8 mouse cellular contexts compared by ENCODE assay signal in genomic region chr16:35056306-35056705, GRCm38 (mm10). TPM values are rescaled to one million over a fixed set of nuclear protein-coding genes. Genes with fewer than 3 reads are reported as not detected.
DNase-seq lines count a peak whose midpoint lies in the region; ATAC-seq and TF ChIP-seq lines count a peak whose summit lies in the region.
"Had no signal": no experiment of that assay in that cellular context is flagged by ENCODE, and none has a peak within 500 bp of the region (broad histone marks: within the 10 kb centered on the region; RNA-seq: fewer than 3 reads in every experiment).

No protein-coding gene starts in this region.

- H3K4me3 ChIP-seq in layer of hippocampus, adult 2 months = no peak overlapping the region
- H3K4me3 ChIP-seq: erythroblast, embryonic 14.5 days had no signal

- DNase-seq in layer of hippocampus, adult 2 months (ENCODE audit: low spot score in 2 of 2) = peak; percentile 54 to 55
- no peak for DNase-seq in layer of hippocampus, adult 8-10 months (ENCODE audit: low spot score in 2 of 2)
- peak; percentile 56 for DNase-seq in Muller cell, postnatal 12 days (ENCODE audit: inconsistent ontology term)
- peak; percentile 62 for DNase-seq in cerebellum, adult 9-10 months
- peak; percentile 47 for DNase-seq in induced T-regulatory cell, adult 2 months (ENCODE audit: low read depth)
- DNase-seq in T-cell, adult 2 months (ENCODE audit: low spot score) = no peak

- no peak overlapping the region for H3K27ac ChIP-seq in layer of hippocampus, adult 2 months

- peak; percentile 41 for ATAC-seq in megakaryocyte, adult 5-6 weeks (ENCODE audit: poor library complexity, severe bottlenecking)

- peak; percentile 86 for TF ChIP-seq CTCF in layer of hippocampus, adult 2 months (conservative IDR thresholded peaks at IDR 0.05)

RNA-seq across cellular contexts. Expression of gene Hacd2, which starts 34.1 kb away (rescaled TPM):
- 10 to 100 TPM; 32.7 to 41.7 TPM for total RNA-seq in layer of hippocampus, adult 2 months (2021)
- total RNA-seq in layer of hippocampus, adult 8-10 months (2022) = 10 to 100 TPM; 40.4 to 48.4 (median 43.5) TPM
- total RNA-seq in megakaryocyte, adult 5-6 weeks (2015) = 60.5 and 61.3 TPM in 2 replicates
- 7.6 and 12.4 TPM in 2 replicates for total RNA-seq in megakaryocyte, adult 5-6 weeks (2017)

Comparison
In these comparisons a context has a peak if more than half of its experiments do, and no peak if none do; other contexts are left out.
1. DNase-seq: peak in layer of hippocampus, adult 2 months (2 of 2), Muller cell, postnatal 12 days (single experiment), cerebellum, adult 9-10 months (single experiment) and induced T-regulatory cell, adult 2 months (single experiment); none in layer of hippocampus, adult 8-10 months (0 of 2) and T-cell, adult 2 months (single experiment).